Mouse (Mus musculus) central nervous system, embryonic 11.5 days (tissue): ENCODE data around the gene Olfr652. TPM values are rescaled to one million over a fixed set of nuclear protein-coding genes. Genes with fewer than 3 reads are reported as not detected.

Source experiments
- polyA plus RNA-seq: library from polyadenylated mRNA; depleted of rRNA; stranded (reverse); fragments of >200 nt; gene quantifications from 2 replicates; pipeline ENCODE4 v1.2.3, GENCODE M21; 2012; rRNA removed

Olfr652 gene
- polyA plus RNA-seq: not detected in 2 replicates

DNA sequence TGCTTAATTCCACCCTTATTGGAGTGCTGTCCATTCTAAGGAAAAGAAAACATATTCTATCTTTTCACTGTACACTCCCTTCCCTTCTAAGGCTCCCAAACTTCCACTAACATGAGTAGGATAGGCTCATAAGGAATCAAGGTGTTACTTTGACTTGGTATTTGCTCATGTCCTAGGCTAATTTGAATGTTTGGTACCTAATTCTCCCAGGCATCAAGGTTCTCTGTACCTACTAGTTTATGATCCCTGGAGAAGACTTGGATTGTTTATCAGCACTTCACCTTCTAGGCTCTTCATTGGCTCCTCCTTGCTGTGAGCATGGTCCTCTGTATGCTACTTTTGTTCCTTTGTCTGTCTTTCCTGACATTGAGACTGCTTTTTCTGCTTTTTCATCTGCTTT lies at the start of gene Olfr652:
Gene Olfr652, plus strand, starts transcription at position 301 of the 400 bp plus-strand sequence.

GRCm38 (mm10) chr7:104549833-104550232 lies 10.9 kb upstream of the Olfr652 start, which contains the start of gene Olfr651:
TSS of gene Olfr651 (plus strand) at chr7:104550133.

GRCm38 (mm10) chr7:104577014-104577413 lies 16.3 kb downstream of the Olfr652 start, which contains the start of gene Olfr653:
TSS of gene Olfr653 (plus strand) at chr7:104577314.

DNA sequence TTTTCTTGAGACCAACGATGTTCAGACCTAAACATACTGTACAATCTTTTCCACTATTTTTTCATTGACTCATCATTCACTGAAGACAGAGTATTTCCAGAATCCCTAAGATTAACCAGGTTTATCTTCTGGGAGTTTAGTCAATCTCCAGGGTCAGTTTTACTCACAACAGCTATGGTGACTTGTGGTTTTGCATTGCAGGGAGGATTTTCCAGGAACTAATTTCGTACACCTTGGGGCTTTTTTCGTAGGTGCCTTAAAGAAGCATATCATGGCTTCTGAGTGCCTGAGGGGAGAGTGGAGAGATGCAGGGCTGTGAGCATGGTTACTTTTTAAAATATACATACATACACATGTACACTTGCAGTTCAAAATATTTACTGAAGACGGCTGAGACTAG lies 26.0 kb downstream of the Olfr652 start, which contains the start of gene Olfr654:
Gene Olfr654, plus strand, starts transcription at position 301 of the 400 bp plus-strand sequence.

DNA sequence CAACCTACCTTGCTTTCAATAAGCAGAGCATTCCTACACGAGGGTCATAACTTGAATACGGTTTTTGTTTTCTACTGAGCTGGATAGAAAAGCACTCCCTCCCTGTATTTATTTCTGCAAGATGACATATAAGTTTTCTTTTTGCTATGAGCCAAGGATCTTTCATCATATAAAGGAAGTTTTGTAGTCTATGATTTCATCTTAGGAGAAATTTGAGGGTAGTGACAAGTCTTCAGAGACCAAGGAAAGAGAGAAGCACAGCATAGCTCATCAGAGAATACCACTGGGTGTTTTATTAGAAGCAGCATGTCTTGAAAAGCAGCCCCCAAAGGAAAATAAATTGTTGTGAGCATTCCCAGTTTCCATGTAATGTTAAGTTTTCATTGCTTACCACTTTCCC lies 41.0 kb downstream of the Olfr652 start, which contains the start of gene Olfr655:
Gene Olfr655, minus strand, starts transcription at position 101 of the 400 bp plus-strand sequence.

DNA sequence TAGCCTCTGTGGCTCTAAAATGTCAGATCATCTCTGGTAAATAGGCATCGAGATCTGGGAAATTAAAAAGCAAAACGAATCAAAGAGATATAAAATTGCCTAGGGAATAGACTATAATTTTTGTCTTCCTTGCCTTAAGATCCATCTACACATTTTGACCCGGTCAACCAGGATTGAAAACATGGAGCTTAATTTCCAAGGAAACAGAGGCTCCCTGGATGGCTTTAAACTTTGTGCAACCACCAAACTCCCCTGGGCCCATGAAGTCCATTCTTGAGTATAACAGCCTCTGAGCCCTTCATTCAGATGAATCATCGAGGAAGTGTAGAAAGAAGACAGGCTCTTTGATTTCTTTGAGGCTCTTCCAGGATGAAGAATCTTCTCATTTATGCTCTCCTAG lies 53.0 kb downstream of the Olfr652 start, which contains the start of gene Olfr656:
Gene Olfr656, plus strand, starts transcription at position 301 of the 400 bp plus-strand sequence.

Other genes starting within 250 kb of the Olfr652 start
- gene Trim12a, start 245.4 kb upstream of the Olfr652 start, polyA plus RNA-seq: 3.8 and 5.2 TPM in 2 replicates
- 0.06 TPM in 1 of 2 replicates, not detected in the other for gene Trim34b, start 231.4 kb upstream of the Olfr652 start, polyA plus RNA-seq
- gene Trim12c, start 207.5 kb upstream of the Olfr652 start, polyA plus RNA-seq: 2.3 and 3.8 TPM in 2 replicates
- gene Trim30b, start 191.0 kb upstream of the Olfr652 start, polyA plus RNA-seq: 0.01 and 0.04 TPM in 2 replicates
- gene Trim30c, start 160.1 kb upstream of the Olfr652 start, polyA plus RNA-seq: 0.04 and 0.09 TPM in 2 replicates
- gene Trim30a, start 95.7 kb upstream of the Olfr652 start, polyA plus RNA-seq: 0.52 and 0.99 TPM in 2 replicates
- 0.11 and 0.26 TPM in 2 replicates for gene Trim30d, start 53.1 kb upstream of the Olfr652 start, polyA plus RNA-seq
- not detected in 2 replicates for gene Olfr651, start 10.8 kb upstream of the Olfr652 start, polyA plus RNA-seq
- gene Olfr653, start 16.4 kb downstream of the Olfr652 start, polyA plus RNA-seq: not detected in 2 replicates
- gene Olfr654, start 26.1 kb downstream of the Olfr652 start, polyA plus RNA-seq: not detected in 2 replicates
- gene Olfr655, start 40.9 kb downstream of the Olfr652 start, polyA plus RNA-seq: not detected in 2 replicates
- not detected in 2 replicates for gene Olfr656, start 53.1 kb downstream of the Olfr652 start, polyA plus RNA-seq
- gene Olfr657, start 63.9 kb downstream of the Olfr652 start, polyA plus RNA-seq: not detected in 2 replicates
- 0.05 and 0.09 TPM in 2 replicates for gene Olfr658, start 86.4 kb downstream of the Olfr652 start, polyA plus RNA-seq
- gene Olfr659, start 105.9 kb downstream of the Olfr652 start, polyA plus RNA-seq: not detected in 2 replicates
- not detected in 2 replicates for gene Olfr661, start 125.6 kb downstream of the Olfr652 start, polyA plus RNA-seq
- not detected in 2 replicates for gene Usp17le, start 216.6 kb downstream of the Olfr652 start, polyA plus RNA-seq